Mouse (Mus musculus) spleen, adult 10 weeks (tissue): ENCODE measurements around the gene Ide. TPM values are rescaled to one million over a fixed set of nuclear protein-coding genes. Genes with fewer than 3 reads are reported as not detected.

ENCODE experiments used
- polyA plus RNA-seq: library from polyadenylated mRNA; stranded (reverse); fragments of 350-450 nt; fragmentation: Illumina TruSeq; extraction: RNeasy Lipid Tissue Mini Kit (QIAGEN cat#74804); gene quantifications from one replicate; pipeline ENCODE4 v1.2.3, GENCODE M21; 2015; ENCODE audit warnings: low replicate concordance; ENCODE audit not compliant: insufficient read depth

The Ide gene
- polyA plus RNA-seq = 48.3 TPM

GRCm38 (mm10) chr19:37337752-37338151, at the start of gene Ide:
Gene Ide, minus strand, starts transcription at chr19:37337852.

GRCm38 (mm10) chr19:37375755-37376615, 38.3 kb upstream of the Ide start, which contains the start of gene Kif11:
Gene Kif11, plus strand, starts transcription at chr19:37376403.

Other genes with a start within 250 kb of the Ide start
- 92.7 TPM for gene March5, start 130.3 kb downstream of the Ide start, polyA plus RNA-seq
- gene Cpeb3, start 129.3 kb downstream of the Ide start, polyA plus RNA-seq = 2.9 TPM
- 21.8 TPM for gene Kif11, start 38.6 kb upstream of the Ide start, polyA plus RNA-seq
- gene Hhex, start 97.0 kb upstream of the Ide start, polyA plus RNA-seq = 137 TPM
- gene Exoc6, start 212.6 kb upstream of the Ide start, polyA plus RNA-seq = 44.7 TPM